Mouse (Mus musculus) testis, postnatal 10 days (tissue): Measurements from ENCODE around the gene Glt1d1.
A peak's percentile ranks its signal among the peaks of the same experiment; 100 is the strongest.
"Not testable (repeated sequence)": the region's sequence is repeated elsewhere in the genome, so short reads cannot be mapped to it uniquely, and the experiment has no call there.

Experiments used
- DNase-seq: peaks from one replicate; pipeline ENCODE4 v3.0.0; 2021; ENCODE audit warnings: low spot score

Glt1d1 gene

DNA sequence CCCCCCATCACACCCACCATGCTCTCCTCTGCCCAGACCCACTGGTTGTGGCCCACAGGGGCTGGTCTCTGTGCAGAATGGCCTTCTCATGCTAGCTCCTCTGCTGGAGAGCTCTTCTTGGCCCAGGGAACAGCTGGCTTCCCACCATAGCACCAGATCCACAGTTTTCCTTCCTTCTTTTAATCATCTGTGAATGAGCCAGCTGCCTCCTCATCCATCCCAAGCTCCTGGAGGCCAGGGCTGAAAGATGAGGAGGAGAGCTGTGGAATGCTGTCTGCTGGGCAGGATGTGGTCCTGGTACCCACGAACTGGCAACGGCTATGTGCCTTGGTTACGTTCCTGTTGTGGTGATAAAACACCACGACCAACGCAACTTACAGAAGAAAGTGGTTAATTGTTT lies 67.6 kb downstream of the Glt1d1 start:
- no peak for DNase-seq

- DNase-seq: no peak
These were observed 68.1 kb downstream of the Glt1d1 start for GRCm38 (mm10) chr5:127700156-127700555.

GRCm38 (mm10) chr5:127703609-127704180 lies 71.6 kb downstream of the Glt1d1 start:
- DNase-seq: no peak

- DNase-seq: no peak
These were observed 73.2 kb downstream of the Glt1d1 start for GRCm38 (mm10) chr5:127705225-127705624.

DNA sequence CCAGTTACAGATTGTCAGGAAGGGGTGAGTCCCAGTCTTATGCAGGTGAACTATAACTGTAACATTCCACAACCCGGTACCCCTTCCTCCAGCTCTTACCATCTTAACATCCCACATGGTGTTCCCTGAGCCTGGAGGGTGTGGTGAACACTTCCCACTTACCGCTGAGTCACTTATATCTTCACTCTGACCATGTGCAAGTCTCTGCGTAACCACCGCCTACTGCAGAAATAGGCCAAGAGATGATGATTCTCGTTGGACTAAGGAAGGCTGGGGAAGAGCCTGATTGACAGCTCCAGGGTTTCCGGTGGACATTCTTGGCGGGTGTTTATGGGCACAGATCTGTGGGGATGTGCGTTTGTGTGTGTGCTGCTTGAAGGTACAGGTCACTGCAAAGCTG lies 73.9 kb downstream of the Glt1d1 start:
- DNase-seq: no peak

DNA sequence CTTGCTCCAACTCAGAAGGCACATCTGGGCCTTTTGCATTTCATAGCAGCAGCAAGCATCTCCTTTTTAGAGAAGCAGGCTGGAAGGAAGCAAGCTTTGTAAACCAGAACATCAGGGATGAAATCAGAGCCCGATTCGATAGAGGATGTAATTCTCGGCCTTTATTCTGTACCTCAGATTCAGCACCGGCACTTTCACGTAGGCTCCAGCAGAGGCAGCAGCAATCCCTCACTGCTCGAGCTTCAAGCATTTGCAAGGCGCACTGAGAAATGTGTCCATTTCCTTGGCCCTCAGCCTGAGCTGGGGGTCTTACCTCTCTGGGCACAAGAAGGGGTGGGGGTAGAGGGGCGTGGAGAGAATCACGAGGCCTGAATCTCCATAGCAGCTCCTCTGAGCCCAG lies 76.1 kb downstream of the Glt1d1 start:
- no peak for DNase-seq

DNA sequence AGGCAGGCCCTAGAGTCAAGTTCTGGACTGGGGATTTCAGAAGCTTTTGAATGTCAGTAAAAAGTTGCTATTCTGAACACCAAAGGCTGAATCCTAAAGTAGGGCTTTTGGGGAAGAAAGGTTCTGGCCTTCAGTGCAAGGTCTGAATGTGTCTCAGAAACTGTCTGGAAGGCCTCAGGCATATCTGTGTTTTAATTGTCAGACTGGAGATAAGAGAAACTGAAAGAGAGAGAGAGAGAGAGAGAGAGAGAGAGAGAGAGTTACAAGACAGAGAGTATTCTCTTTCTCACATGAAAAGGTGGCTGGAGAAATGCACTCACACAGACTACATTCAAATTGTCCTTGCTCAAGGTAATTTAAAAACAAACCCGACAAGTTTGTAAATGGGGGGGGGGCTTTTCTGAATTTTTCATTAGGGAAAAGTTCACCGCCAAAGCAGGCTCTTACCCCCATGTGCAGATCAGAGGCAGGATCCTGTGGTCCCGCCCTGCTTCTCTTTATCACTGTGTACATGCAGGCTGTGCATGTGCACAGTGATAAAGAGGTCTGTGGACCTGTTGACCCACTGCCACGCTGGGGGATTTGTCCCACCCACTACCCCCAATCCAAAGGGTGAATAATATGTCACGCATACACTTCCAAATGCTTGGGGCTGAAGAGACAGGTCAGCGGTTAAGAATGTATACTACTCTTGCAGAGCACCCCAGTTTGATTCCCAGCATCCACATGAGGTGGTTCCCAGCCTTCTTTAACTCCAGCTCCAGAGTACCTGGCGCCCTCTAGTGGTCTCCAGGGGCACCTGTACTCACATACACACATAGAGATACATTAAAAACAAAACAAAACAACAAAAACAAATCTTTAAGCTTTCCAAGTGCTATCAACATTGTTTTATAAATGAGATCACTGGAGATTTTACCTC lies 83.0 kb downstream of the Glt1d1 start:
- no peak for DNase-seq

GRCm38 (mm10) chr5:127720591-127721379 lies 88.7 kb downstream of the Glt1d1 start:
- no peak for DNase-seq

DNA sequence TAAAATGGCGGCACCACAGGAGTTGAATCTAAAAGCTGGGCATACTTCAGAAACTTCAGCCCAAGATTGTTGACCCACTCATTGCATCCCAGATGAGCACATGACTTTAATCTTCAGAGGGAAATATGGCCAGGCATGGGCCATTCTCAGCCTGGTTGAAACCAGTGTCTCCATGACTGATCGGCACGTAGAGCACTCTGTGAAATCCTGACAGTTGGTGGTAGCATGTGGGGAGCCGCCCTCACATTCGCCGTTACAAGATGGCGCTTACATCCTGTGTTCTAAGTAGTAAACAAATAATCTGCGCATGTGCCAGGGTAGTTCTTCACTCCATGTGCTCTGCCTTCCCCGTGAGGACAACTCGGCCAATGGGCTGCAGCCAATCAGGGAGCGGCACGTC lies 90.1 kb downstream of the Glt1d1 start:
- not testable (repeated sequence) for DNase-seq

DNA sequence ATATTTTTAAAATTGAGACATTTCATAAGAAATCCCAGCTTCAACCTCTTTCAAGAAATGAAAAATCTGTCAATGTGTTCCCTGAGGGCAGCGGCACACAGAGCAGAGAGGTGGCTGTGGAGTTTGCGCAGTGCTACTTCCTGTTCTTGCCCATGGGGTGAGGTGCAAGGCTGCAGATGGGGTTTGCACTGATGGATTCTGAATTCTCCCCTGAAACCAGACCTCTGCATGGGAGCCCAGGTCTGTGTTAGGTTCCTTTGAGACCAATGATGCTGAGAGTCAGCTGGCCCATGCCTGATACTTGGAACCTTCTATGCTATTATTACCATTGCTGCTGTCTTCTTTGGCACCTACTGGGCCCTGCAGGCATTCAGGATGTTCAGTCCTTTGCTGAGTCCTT lies 98.3 kb downstream of the Glt1d1 start:
- no peak for DNase-seq

DNA sequence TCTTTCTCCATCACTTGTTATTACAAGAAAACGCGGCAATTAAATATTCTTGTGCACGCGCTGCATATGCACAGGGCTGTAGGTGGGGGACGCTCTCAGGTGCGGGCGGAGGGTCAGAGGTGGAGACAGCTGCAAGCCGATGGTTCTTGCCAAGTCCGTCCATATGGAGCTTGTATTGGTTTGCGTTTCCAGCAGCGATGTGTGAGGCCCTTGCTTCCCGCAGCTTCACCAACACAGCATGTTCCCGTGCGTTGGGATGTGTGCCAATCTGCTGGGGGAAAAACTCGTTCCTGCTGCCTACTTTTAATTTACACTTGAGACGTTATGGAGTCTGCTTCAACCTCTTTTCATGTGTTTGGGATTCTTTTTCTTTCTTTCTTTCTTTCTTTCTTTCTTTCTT lies 109.3 kb downstream of the Glt1d1 start:
- DNase-seq: peak; percentile 58

GRCm38 (mm10) chr5:127749540-127749939 lies 117.5 kb downstream of the Glt1d1 start:
- not testable (repeated sequence) for DNase-seq

- DNase-seq: peak; percentile 16
These were observed 119.4 kb downstream of the Glt1d1 start for GRCm38 (mm10) chr5:127751262-127751975.

DNA sequence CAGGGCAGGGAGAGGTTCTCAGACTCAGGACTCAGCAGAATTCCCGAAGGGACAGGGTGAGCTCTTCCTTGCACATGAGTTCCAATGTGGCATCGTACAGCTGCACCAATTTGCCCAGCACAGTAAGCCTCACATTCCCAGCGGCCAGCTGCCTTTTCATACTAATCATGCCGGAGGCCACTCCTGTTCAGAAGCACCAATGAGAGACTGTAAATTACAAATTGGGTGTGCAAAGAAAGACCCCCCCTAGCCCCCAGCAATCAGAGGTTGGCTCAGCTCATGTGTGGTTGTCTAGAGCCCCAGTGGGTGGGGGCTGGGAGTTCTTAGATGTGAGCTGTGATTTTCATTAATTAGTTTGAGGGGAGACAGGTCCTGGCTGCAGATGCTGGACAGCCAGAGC lies 123.5 kb downstream of the Glt1d1 start:
- peak; percentile 22 for DNase-seq

DNA sequence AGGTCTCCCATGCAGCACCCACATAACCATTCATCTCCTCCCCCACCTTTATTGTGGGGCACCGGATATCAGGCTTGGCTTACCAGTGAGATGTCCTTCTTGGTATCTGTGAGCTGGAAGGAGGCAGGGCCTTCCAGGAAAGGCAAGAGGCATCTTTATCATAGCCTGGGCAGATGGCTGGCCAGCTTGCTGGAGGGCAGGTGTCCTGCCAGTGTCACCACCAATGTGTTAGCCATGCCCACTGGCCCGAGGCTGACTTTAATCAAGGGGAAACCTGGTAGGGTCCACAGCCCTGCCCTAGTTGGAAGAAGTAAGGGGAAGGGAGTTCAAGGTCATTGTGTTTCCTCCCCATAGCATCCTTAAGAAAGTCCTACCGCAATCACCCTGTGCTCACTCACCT lies 123.9 kb downstream of the Glt1d1 start:
- DNase-seq: peak; percentile 34

DNA sequence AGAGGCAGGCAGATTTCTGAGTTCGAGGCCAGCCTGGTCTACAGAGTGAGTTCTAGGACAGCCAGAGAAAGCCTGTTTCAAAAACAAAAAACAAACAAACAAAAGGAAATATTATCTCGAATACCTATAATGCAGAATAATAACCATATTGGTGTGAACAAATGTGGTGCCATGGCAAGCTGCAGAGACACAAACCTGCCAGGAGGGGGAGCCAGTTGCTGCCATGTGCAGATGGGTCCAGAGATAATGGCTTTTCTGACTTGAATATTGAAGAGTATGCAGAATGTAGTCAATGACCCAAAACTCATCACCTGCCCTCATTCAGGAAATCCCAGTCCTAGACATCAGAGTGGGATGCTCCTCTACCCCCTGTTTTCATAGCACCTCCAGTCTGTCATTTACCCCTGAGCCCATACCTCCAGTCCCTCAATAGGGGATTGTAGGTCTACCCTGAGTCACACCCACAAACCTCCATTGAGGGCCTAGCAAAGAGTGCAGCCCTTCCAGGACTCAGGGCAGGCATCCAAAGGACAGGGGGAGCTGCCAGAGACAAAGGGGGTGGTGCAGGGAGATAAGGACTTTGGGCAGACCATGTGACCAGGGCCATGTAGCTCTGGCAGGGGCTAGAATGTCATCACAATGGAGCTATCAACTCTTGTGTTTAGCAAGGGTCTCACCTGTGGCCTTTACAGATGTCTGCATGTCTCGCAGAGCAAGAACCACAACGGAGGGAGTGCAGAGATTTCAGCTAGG lies 124.8 kb downstream of the Glt1d1 start:
- peak; percentile 38 for DNase-seq

- DNase-seq: peak; percentile 35
These were observed 126.5 kb downstream of the Glt1d1 start for GRCm38 (mm10) chr5:127758576-127758975.
